Mouse (Mus musculus) hindbrain, postnatal 0 days (tissue): ENCODE measurements at regions not wholly inside any gene's neighbourhood (a gene's known extent, or its start where the extent isn't known, plus 50 kb on each side); places are given as distances from the start of the nearest gene placed in this dataset.
"Not testable (repeated sequence)": the region's sequence is repeated elsewhere in the genome, so short reads cannot be mapped to it uniquely, and the experiment has no call there.

ENCODE experiments used
- ATAC-seq: fragments of 200-750 bp; cut with Nextera tagmentation; 2 replicates; pipeline ENCODE4 v1.8.0; 2017; ENCODE audit warnings: mild to moderate bottlenecking, moderate TSS enrichment, moderate library complexity
- DNase-seq: peaks from one replicate; pipeline ENCODE4 v3.0.0-alpha.2; 2015; ENCODE audit warnings: low spot score
- H3K27ac ChIP-seq: fragments of 300-500 bp; sonication (generic); 2 replicates; pipeline ENCODE4 v1.5.1; 2014; ENCODE audit warnings: mild to moderate bottlenecking
- H3K27me3 ChIP-seq: fragments of 300-500 bp; sonication (generic); 2 replicates; pipeline ENCODE4 v1.6.1; 2014; ENCODE audit warnings: low read length, mixed read lengths; ENCODE audit not compliant: insufficient read depth
- H3K36me3 ChIP-seq: fragments of 300-500 bp; sonication (generic); 2 replicates; pipeline ENCODE4 v1.6.1; 2014; ENCODE audit warnings: low read length, mixed read lengths; ENCODE audit not compliant: insufficient read depth
- H3K4me1 ChIP-seq: fragments of 300-500 bp; sonication (generic); 2 replicates; pipeline ENCODE4 v1.6.1; 2014; ENCODE audit warnings: antibody characterized with exemption, low read length, mixed read lengths; ENCODE audit not compliant: insufficient read depth
- H3K4me2 ChIP-seq: fragments of 300-500 bp; sonication (generic); 2 replicates; pipeline ENCODE4 v1.6.1; 2014; ENCODE audit warnings: low read depth, mild to moderate bottlenecking, low read length, moderate library complexity, mixed read lengths
- H3K4me3 ChIP-seq: fragments of 300-500 bp; sonication (generic); 2 replicates; pipeline ENCODE4 v1.5.1; 2014; ENCODE audit warnings: low read length
- H3K9ac ChIP-seq: fragments of 300-500 bp; sonication (generic); replicated peaks from 2 replicates; pipeline ENCODE4 v1.6.1; 2014; ENCODE audit warnings: mild to moderate bottlenecking, low read length, moderate library complexity, mixed read lengths
- H3K9me3 ChIP-seq: fragments of 300-500 bp; sonication (generic); 2 replicates; pipeline ENCODE4 v1.6.1; 2016; ENCODE audit warnings: low read length, mixed read lengths
- CTCF ChIP-seq: IDR thresholded peaks from 2 replicates; pipeline ENCODE4 v1.5.1; 2016; ENCODE audit warnings: antibody characterized with exemption, control low read depth, low read depth
- WGBS: fragments of 180-500 bp; shearing (Covaris S2); extraction: QIAGEN DNeasy Blood & Tissue Kit; methylation state at CpG from one replicate; pipeline ENCODE4 v1.1.7; 2014; 5-methylcytosine and 5-hydroxymethylcytosine counted together

DNA sequence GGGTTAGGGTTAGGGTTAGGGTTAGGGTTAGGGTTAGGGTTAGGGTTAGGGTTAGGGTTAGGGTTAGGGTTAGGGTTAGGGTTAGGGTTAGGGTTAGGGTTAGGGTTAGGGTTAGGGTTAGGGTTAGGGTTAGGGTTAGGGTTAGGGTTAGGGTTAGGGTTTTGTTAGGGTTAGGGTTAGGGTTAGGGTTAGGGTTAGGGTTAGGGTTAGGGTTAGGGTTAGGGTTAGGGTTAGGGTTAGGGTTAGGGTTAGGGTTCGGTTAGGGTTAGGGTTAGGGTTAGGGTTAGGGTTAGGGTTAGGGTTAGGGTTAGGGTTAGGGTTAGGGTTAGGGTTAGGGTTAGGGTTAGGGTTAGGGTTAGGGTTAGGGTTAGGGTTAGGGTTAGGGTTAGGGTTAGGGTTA, 124.7 kb upstream of the Fgf14 start:
- H3K9ac ChIP-seq, H3K4me1 ChIP-seq, H3K4me3 ChIP-seq, H3K36me3 ChIP-seq, DNase-seq, ATAC-seq, H3K4me2 ChIP-seq, H3K9me3 ChIP-seq, H3K27me3 ChIP-seq, H3K27ac ChIP-seq: not testable (repeated sequence)
- WGBS = 0% methylated on average over 1 of the region's 1 CpGs

DNA sequence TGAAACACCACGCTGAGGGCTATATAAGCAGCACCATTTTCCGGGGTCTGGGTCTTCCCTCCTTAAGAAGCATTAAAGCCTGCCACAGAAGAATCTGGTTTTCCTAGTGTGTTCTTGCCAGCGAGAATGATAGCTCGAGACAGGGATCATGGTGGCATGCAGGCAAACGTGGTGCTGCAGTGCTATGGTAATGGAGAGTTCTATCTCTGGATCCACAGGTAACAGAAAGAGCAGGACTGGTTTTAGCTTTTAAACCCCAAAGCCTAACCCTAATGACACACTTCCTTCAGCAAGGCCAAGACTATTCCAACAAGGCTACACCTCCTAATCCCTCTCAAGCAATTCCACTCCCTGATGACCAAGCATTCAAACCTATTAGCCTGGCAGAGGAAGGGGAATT, 123.5 kb upstream of the Fgf14 start:
- no peaks in the 10 kb centered on the region for H3K27me3 ChIP-seq
- 94% methylated on average over 5 of the region's 5 CpGs for WGBS
- TF ChIP-seq CTCF = no peak
- ATAC-seq (no peak), DNase-seq (no peak)
- H3K4me1 ChIP-seq = no peaks in the 10 kb centered on the region
- no peaks in the 10 kb centered on the region for H3K9me3 ChIP-seq
- no peak overlapping the region for H3K9ac ChIP-seq
- no peak overlapping the region for H3K4me2 ChIP-seq
- H3K27ac ChIP-seq = no peak overlapping the region
- H3K4me3 ChIP-seq = no peak overlapping the region
- no peaks in the 10 kb centered on the region for H3K36me3 ChIP-seq

DNA sequence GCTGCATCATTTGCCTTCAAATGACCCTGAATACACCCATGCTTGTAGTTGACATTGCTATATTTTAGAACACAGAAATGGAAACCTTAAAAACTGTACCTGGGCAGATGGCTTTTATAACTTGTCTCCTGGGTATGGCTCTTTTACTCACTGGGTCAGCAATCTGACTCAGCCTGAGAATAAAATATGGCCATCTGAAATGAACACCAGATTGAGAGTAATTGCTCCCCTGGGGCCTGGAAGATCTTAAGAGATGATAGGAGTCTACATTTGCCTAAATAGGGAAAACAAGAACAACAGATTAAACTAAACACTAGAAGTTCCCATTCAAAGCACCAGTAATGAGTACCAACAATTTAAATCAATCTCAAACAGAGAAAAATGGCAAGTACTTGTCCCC, 98.5 kb upstream of the Fgf14 start:
- Histone ChIP-seq H3K36me3 (no peaks in the 10 kb centered on the region), H3K4me2 (no peak overlapping the region), H3K4me3 (no peak overlapping the region), H3K27ac (no peak overlapping the region), H3K27me3 (no peaks in the 10 kb centered on the region), H3K9me3 (no peaks in the 10 kb centered on the region), H3K9ac (no peak overlapping the region), H3K4me1 (no peaks in the 10 kb centered on the region)
- ATAC-seq = no peak
- TF ChIP-seq CTCF = no peak
- no peak for DNase-seq

DNA sequence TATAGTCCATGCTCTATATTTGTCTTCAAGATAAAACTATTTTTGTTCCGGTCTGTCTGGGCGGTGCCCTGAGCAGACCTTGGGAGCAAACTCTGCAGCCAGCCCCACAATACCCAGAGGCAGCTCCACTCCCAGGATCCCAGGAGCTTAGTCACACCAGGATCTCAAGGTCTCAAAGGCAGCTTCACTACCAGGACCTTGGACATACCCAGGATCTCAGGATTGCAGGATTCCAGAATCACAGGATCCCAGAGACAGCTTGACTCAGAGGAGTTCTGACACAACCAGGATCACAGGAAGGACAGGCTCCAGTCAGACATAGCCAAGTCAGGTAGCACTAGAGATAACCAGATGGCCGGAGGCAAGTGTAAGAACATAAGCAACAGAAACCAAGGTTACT, 91.1 kb upstream of the Fgf14 start:
- Histone ChIP-seq H3K9me3 (no peaks in the 10 kb centered on the region), H3K9ac (no peak overlapping the region), H3K27me3 (no peaks in the 10 kb centered on the region), H3K4me1 (no peaks in the 10 kb centered on the region), H3K4me3 (no peak overlapping the region), H3K36me3 (no peaks in the 10 kb centered on the region), H3K4me2 (no peak overlapping the region), H3K27ac (no peak overlapping the region)
- ATAC-seq = no peak
- WGBS = 88% methylated on average over 3 of the region's 3 CpGs
- TF ChIP-seq CTCF = no peak
- no peak for DNase-seq

DNA sequence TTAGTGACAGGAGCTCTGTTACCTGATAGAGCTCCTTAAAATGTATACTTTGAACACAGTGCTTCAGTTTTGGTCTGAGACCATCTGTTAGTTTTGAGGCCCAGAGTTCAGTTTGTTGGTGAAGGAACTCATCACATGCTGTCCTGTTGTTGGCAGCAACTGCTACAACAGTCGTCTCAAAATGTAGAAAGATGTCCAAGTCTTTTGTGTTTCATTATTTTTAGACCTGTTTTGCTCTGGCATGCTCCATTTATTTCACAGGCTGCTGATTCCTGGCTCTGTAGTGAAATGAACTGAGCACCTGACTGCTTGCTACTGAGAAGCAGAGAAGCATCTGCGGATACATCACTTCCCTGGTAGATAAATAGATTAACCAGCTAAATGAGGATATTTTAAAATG, 90.3 kb upstream of the Fgf14 start:
- Histone ChIP-seq H3K4me1 (no peaks in the 10 kb centered on the region), H3K4me3 (no peak overlapping the region), H3K9ac (no peak overlapping the region), H3K4me2 (no peak overlapping the region), H3K27ac (no peak overlapping the region), H3K36me3 (no peaks in the 10 kb centered on the region), H3K9me3 (no peaks in the 10 kb centered on the region), H3K27me3 (no peaks in the 10 kb centered on the region)
- no peak for TF ChIP-seq CTCF
- ATAC-seq = no peak
- WGBS = 49% methylated on average over 2 of the region's 2 CpGs
- no peak for DNase-seq

DNA sequence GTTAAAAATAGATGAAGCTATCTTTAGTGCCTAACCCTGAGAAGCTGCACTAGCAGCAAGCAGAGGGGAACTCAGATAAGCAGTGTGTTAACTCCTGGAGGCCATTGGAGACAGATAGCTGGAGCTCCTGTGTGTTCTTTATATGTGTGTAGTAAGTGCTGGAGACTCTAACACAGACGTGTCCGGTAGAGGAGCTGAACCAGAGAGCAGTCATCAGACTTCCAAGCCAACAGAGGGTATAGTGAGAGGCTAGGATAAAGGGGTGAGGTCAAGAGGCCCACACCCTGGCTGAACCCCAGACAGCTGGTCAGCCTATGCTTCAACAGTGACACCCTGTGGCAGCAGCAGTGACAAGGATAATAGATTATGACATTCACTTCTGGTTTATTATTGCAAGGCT, 65.6 kb upstream of the Fgf14 start:
- ATAC-seq = 0 out of 2 replicates have a peak, but pooled peaks have one; percentile 35
- Histone ChIP-seq H3K4me2 (no peak overlapping the region), H3K27ac (no peak overlapping the region), H3K4me3 (no peak overlapping the region), H3K9me3 (no peaks in the 10 kb centered on the region), H3K36me3 (no peaks in the 10 kb centered on the region), H3K4me1 (no peaks in the 10 kb centered on the region), H3K9ac (no peak overlapping the region), H3K27me3 (no peaks in the 10 kb centered on the region)
- DNase-seq = peak; percentile 10
- TF ChIP-seq CTCF = peak; percentile 69
- 25% methylated on average over 2 of the region's 2 CpGs for WGBS
